Mouse (Mus musculus) spleen, adult 2 months (tissue): ENCODE data around the gene Smad9.

Source experiments
- CTCF ChIP-seq: fragments of 200-500 bp; IDR thresholded peaks from 2 replicates; pipeline ENCODE4 v1.5.1; 2011; ENCODE audit warnings: mild to moderate bottlenecking, inconsistent platforms; ENCODE audit not compliant: insufficient read depth, insufficient read length, insufficient replicate concordance; ENCODE audit errors: extremely low read depth
- POLR2A ChIP-seq: fragments of 200-500 bp; IDR thresholded peaks from 2 replicates; pipeline ENCODE4 v1.6.1; 2011; ENCODE audit warnings: low read depth, low read length, inconsistent platforms

GRCm38 (mm10) chr3:54737317-54737716 is 18.1 kb upstream of the Smad9 start:
- TF ChIP-seq CTCF = no peak
- TF ChIP-seq POLR2A = no peak
